Mouse (Mus musculus) cerebellum, postnatal 36 days (tissue): ENCODE results near the gene Catip.
"Not testable (repeated sequence)": the region's sequence is repeated elsewhere in the genome, so short reads cannot be mapped to it uniquely, and the experiment has no call there.

Experiments
- DNase-seq, 2 experiments: peaks; one replicate each; pipeline ENCODE4 v3.0.0; 2021 to 2022; ENCODE audit warnings: mixed read lengths in 2 of 2

The Catip gene

GRCm38 (mm10) chr1:74385531-74385930, 23.6 kb downstream of the Catip start:
- no peak for DNase-seq

GRCm38 (mm10) chr1:74386363-74386713, 24.4 kb downstream of the Catip start:
- DNase-seq, result no peak

GRCm38 (mm10) chr1:74386714-74387385, 24.9 kb downstream of the Catip start:
- DNase-seq, result peak; percentile 93 to 97

- DNase-seq, result no peak
These were observed 25.6 kb downstream of the Catip start for GRCm38 (mm10) chr1:74387386-74387988.

- no peak for DNase-seq
These were observed 26.6 kb downstream of the Catip start for GRCm38 (mm10) chr1:74388398-74388920.

- DNase-seq, result no peak
These were observed 28.0 kb downstream of the Catip start for GRCm38 (mm10) chr1:74389831-74390286.

- peak; percentile 57 to 63 for DNase-seq
These were observed 28.5 kb downstream of the Catip start for GRCm38 (mm10) chr1:74390287-74390906.

- peak; percentile 97 to 98 for DNase-seq
These were observed 29.2 kb downstream of the Catip start, which contains the start of gene Ctdsp1 for GRCm38 (mm10) chr1:74390924-74391748. Gene Ctdsp1 (plus strand): TSS chr1:74391509.

- peak; percentile 55 to 64 for DNase-seq
These were observed 30.0 kb downstream of the Catip start for GRCm38 (mm10) chr1:74391844-74392441.

GRCm38 (mm10) chr1:74392446-74392994, 30.6 kb downstream of the Catip start:
- DNase-seq, result no peak

GRCm38 (mm10) chr1:74393010-74393409, 31.1 kb downstream of the Catip start:
- DNase-seq, result peak in 1 of 2 experiments; percentile 22

GRCm38 (mm10) chr1:74393697-74394096, 31.8 kb downstream of the Catip start:
- DNase-seq, result no peak

- DNase-seq, result no peak
These were observed 32.4 kb downstream of the Catip start for GRCm38 (mm10) chr1:74394311-74394710.

GRCm38 (mm10) chr1:74394858-74395257, 33.0 kb downstream of the Catip start:
- DNase-seq, result no peak

GRCm38 (mm10) chr1:74395290-74395689, 33.4 kb downstream of the Catip start:
- no peak for DNase-seq

GRCm38 (mm10) chr1:74396456-74397222, 34.7 kb downstream of the Catip start:
- DNase-seq, result not testable (repeated sequence)

GRCm38 (mm10) chr1:74397268-74397918, 35.5 kb downstream of the Catip start:
- DNase-seq, result peak; percentile 93 to 97

GRCm38 (mm10) chr1:74397919-74398451, 36.1 kb downstream of the Catip start:
- DNase-seq, result peak; percentile 75 to 78

- DNase-seq, result no peak
These were observed 38.6 kb downstream of the Catip start for GRCm38 (mm10) chr1:74400531-74400930.

GRCm38 (mm10) chr1:74401015-74401702, 39.3 kb downstream of the Catip start:
- no peak for DNase-seq
